Mouse (Mus musculus) heart, postnatal 36 days (tissue): Measurements from ENCODE around the gene Gm20075. TPM values are rescaled to one million over a fixed set of nuclear protein-coding genes. Genes with fewer than 3 reads are reported as not detected.
"Not testable (repeated sequence)": the region's sequence is repeated elsewhere in the genome, so short reads cannot be mapped to it uniquely, and the experiment has no call there.

ENCODE experiments used
- DNase-seq, 2 experiments: peaks; one replicate each; pipeline ENCODE4 v3.0.0; 2021 to 2022
- intact Hi-C: fragments of 180-260 bp; cut with DNase I; formaldehyde crosslinking; loops from one replicate; pipeline ENCODE4 v1.15.1; 2025
- total RNA-seq, 2 experiments: library from RNA; stranded (reverse); gene quantifications; 2 replicates each; pipeline ENCODE4 v1.2.3; 2021

The Gm20075 gene
- total RNA-seq = 10 to 100 TPM; 12.0 to 14.9 TPM

DNA sequence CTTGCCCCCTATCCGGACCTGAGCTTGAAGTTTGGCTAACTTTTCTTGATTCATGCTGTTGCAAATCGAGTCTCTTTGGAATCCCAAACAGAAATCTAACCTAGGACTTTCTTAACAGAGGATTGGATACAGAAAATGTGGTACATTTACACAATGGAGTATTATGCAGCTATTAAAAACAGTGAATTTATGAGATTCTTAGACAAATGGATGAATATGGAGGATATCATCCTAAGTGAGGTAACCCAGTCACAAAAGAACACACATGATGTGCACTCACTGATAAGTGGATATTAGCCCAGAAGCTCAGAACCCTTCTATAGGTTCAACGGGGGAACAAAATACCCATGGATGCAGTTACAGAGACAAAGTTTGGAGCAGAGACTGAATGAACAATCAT is at the start of gene Gm20075:
Gene Gm20075 (minus strand): TSS at position 101 of the 400 bp plus-strand sequence.
- intact Hi-C loops, DNase-seq: not testable (repeated sequence)

DNA sequence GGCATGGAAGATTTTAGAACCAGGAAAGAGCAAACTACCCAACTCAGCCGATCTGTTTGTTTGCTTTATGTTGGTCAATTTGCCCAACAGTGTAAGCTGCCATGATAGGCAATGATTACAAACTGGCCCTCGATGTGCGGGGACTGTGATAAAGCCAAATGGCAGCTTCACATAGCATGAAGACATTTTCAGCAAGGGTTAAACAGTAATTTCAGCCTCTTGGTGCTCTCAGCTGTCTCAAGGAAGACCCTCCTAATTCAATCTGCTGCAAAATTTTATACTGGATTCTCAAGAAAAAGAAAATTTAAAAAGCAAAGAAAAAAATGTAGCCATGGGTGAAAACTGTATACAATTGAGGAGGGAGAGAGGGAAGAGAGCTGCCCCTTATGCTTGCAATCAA is 47.9 kb upstream of the Gm20075 start:
- intact Hi-C loops = no loop called here
- no peak for DNase-seq

DNA sequence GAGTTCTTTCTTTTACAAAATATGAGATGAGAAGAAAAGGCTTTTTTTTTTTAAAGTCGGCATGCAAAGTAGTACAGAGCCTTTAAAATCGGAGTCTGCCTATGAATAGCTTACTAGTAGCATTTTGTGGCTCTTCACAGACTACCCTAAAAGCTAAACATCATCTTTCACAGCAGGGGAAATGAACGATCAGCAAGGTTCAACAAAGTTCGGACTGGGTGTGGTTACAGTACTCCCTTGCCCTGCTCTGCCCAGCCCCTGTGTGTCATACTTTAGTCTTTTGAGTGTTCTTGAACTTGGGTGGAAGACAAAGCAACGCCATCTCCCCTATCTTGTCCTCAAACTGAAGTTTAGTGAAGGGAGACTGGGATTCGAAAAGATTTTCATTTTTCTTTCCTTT is 45.5 kb upstream of the Gm20075 start:
- no peak for DNase-seq
- intact Hi-C loops = no loop called here

DNA sequence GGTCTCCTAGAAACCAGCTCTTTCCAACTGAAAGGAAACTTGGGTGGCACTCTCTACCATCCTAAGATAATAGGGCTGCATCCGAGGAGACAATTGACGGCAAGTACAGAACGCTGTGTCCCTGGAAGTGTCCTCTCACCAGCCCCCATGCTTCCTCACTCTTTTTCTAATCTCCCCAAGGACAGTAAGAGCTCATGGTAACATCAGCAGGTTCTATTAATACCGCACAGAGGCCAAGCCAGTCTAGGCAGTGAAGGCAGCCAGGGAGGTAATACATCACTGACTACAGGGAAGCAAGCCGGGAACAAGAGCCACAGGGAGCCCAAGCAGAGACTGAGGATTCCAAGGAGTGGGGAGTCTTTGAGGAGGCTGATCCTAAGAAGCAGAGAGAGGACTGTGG is 43.8 kb upstream of the Gm20075 start:
- DNase-seq = no peak

DNA sequence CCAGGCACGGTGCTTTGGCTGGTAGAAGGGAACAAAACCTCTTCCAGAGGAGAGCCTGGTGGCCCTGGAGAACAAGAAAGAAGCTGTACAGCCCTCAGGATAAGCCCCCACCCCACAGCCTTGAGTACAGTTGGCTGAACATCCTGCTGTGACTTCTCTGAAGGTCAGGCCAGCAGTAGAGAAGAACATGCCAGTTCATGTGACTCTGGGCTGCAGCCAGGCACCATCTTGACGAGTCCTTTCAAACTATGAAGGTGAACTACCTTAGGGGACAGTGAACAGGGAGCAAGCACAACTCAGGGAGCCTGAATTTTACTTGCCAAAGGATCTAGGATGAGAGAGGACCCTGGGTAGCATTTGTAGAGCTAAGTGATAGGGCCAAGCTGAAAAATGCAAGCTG is 31.5 kb upstream of the Gm20075 start:
- DNase-seq = peak; percentile 19 to 22
- intact Hi-C loops = no loop called here

More for the DNA sequence above, 43.8 kb upstream of the Gm20075 start:
- intact Hi-C loops = no loop called here

DNA sequence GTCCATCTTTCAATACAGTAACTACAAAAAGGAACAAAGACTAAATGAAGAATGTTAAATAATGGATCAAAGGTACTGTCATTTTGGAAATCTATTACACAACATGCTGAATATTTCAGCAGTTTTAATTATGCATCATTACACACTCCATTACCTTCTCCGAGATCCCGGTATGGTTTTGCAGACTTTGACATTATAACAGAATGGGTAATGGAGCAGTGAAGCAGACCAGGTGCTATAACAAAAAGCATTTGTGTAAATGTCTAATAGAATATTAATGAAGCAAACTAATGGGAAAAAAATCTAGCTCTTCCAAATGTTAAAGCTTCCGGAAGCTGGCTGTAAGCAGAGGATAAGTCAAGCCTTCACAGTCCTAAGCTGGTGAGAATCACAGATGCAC is 29.6 kb upstream of the Gm20075 start:
- no peak for DNase-seq
- intact Hi-C loops = no loop called here

DNA sequence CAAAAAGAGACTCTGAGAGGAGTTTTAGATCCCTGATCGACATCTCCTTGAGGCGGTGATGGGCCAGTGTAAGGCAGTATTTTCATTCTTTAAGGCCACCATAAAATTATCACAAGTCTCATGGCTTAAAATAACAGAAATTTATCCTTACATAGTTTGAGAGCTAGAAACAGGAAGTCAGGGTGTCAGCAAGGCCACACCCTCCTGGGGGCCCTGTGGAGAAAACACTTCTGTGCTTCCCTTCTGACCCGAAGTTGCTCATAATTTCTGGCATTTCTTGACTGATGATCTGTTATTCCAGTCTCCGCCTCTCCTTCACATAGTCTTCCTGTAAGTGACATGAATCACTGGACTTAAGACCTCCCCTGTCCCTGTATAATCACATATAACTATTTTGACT is 25.2 kb upstream of the Gm20075 start:
- DNase-seq = no peak
- intact Hi-C loops = no loop called here

DNA sequence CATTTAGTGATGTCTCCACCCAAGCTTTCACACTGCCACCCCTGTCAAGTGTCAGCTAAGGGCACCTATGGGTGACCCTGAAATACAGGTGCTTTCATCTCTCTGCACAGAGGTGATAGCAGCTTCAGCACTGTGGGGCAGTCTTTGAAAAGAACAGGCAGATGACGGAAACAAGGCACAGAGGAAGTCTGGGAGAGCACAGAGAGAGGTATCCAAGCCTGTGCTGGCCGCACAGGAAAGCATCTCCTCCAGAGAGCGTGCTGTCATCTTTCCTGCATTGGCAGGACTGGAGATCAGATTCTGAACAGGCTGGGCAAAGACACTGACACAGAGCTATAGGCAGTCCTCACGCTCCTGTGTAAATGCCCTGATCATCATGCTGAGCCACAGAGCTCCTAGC is 9.8 kb upstream of the Gm20075 start:
- no peak for DNase-seq
- intact Hi-C loops = no loop called here

DNA sequence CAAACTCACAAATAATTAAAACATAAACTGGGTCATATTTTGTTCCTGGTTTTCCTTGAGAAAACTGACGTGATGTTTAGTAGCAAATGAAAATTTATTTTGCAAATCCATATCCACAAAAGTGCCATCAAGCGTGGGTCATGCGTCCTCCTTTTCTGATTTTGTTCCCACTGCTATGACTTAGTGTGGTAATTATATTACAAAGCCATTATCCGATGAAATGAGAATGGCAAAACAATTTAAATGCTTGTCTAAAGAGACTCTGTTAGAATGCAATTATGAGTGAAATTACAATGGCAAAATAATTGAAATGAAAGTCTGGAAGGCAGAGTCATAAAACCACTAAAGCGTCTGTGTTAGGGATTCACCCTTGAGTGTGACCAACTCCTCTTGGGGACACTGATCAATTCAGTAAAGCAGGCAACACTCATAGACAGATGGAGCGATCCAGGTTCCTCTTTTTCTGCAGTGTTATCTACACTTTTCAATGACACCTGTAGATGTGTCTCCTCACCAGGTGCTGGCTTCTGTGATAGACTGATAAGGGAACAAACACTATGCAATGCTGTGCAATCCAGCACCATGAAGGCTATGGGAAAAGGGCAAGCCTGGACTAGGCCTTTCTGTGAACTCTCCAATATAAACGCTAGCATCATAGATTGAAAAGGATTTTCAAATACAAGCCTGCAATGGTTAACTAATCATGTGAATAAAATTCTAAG is 4.6 kb upstream of the Gm20075 start:
- no peak for DNase-seq
- intact Hi-C loops = no loop called here

DNA sequence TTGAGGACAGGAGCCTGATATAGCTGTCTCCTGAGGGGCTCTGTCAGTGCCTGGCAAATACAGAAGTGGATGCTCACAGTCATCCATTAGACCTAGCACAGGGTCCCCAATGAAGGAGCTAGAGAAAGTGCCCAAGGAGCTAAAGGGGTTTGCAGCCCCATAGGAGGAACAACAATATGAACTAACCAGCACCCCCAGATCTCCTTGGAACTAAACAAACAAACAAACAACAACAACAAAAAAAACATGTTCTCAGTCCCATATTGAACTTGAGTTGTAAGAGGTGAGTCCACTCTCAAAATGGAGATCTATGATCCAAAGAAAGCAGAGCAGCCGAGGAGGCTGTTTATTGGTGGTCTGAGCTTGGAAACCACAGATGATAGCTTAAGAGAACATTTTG is 578 bp upstream of the Gm20075 start, which contains the start of gene Gm17190:
Gene Gm17190 (plus strand): TSS at position 301 of the 400 bp plus-strand sequence.
- intact Hi-C loops, DNase-seq: not testable (repeated sequence)

DNA sequence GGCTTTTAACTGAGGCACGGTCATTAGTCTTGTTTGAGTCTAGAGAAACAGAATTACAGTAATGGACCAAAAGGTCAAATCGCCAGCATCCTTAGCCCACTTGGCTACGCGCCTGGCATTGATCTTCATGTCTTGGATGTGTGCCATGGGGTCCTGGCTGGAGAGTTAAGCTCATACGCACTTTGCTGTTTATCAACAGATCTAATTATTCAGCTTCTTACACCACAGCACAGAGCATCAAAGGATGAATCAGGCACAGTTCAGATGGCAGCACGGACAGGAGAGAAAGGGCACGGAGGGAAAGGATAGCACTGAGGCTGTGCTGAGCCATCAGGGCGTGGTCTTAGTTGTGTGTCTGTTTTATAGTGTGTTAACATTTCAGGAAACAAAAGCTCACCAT is 7.6 kb downstream of the Gm20075 start:
- intact Hi-C loops = no loop called here
- no peak for DNase-seq

DNA sequence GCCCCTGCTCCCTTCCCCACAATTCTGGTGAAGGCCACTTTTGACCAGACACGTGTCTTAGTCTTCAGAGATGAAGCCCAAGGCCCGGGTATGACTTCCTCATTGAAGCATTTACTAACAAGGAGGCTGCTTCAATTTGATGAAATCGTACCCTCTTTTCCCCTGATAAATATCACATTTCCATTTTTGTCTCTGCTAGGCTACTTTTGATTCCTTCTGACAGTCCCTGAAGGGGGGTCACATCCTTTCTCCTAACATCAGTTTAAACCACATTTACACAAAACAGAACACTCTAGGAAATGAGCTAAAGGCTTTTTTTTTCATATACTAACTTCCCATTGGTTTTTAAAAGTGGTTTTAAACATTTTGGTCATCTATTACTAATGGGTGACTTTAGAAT is 28.4 kb downstream of the Gm20075 start:
- intact Hi-C loops = no loop called here
- DNase-seq = no peak

DNA sequence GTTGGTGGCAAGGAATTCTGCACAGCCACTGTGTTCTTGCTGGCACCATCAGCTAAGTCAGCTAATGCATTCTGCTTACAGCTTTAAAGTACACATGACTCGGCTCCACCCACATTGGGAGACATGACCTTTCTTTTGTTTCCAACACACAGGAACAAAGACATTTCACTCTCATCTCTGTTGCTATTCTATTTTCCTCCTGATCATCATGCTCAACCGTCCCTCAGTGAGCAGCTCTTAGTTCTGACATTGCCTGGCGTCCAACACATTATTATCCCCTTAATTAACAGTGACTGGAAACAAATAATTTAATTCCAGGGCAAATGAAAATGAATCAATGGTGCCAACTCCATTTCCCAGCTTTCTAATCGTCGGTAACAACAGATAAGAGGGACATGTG is 35.8 kb downstream of the Gm20075 start:
- intact Hi-C loops = no loop called here
- no peak for DNase-seq

DNA sequence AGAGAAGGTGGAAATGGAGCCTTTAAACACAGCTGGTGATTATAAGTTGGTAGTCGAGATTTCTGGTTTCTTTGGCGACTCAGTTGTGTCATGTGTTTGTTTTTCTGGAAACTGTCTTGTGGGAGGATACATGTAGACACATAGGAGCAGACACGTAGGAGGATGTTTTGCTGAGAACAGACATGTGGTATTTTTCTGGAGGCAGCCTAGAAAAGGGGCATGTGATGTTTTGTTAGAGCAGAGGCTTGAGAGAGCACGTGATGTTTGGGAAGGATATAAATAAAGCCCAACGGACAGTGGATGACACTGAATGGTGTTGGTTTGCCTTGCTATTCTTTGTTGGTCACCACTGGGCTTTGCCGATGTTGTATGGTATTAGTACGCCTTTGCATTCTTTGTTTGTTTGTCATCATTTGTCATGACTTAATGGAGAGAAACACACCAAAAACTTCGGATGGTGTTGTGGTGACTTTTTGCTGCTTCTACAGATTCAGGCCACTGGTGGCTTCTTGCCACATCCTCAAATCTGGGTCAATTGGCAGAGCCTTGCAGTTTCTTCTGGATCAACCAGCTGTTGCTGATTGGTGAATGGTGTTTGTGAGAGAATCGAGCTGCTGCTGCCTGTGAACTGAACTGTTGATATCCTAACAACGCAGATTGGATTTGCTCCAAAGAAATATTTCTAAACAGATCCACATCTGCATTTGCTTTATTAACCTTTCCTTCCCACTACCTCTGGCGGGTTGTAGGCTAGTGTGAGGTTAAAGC is 40.7 kb downstream of the Gm20075 start:
- intact Hi-C loops = no loop called here
- DNase-seq = no peak

DNA sequence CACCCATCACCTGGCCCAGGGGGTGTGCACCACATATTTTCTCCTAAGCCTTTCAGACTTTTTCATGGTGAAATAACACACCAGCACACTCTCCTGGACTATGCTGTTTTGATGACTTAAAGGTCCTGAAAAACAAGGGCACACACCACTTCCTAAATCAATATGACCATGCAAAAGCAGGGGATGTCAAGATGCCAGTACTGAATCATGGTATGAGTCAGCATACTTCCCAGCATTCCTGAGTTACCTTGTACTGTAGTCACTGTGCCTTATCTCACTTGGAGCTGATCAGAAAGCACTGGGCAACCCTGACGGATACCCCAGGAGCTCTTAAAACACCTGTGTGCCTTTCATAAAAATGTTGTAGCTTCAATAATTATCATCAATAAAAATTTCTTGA is 41.6 kb downstream of the Gm20075 start:
- intact Hi-C loops = loop anchor here (10.0 kb wide), 1 partner anchor 555 kb away; no protein-coding TSS in a partner anchor
- DNase-seq = no peak

DNA sequence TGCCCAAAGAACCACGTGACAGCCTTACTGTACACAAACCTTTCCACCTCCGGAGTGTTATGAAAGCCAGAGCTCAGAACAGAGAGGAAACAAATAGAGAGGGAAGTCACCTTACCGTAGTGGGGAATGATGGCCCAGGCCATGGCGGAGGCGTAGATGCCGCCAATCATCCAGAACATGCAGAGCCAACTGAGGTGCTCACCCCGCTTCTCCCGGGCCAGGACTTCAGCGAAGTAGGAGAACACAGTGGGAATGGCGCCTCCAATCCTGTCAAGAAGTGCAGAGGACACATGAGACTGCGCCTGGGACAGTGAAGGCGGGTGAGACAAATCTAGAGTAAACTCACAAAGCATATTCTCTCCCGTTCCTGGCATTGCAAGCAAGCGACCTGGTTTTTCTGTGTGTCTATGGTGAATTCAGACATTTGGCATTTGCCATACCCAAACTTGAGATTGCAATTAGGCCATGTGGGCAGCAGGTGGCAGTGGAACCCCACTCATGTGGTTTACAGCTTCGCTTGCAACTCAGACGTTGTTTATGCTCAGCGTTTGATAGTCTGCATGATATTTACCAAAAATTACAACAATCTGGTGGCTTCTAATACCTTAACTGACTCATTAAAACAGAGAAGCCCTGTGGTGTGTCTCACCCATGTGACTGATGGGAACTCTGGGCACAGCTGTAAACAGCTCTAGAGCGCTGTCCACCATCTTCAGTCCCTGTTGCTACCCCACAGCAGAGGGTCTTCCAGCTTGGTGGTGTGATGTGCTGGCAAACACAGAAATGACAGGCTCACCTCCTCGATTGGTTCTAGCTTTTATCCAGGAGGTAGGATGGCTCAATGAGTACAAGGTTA is 50.6 kb downstream of the Gm20075 start:
- intact Hi-C loops = loop anchor here (1.0 to 10.0 kb wide), 2 partner anchors 345 to 564 kb away; no protein-coding TSS in a partner anchor
- peak; percentile 27 to 47 for DNase-seq

Other genes starting within 250 kb of the Gm20075 start
- gene Iqgap2, start 189.5 kb downstream of the Gm20075 start, total RNA-seq = 1 to 10 TPM; 2.2 to 4.3 TPM
- not detected for gene Gm17190, start 678 bp upstream of the Gm20075 start, total RNA-seq
- gene Sv2c, start 51.2 kb upstream of the Gm20075 start, total RNA-seq = under 1 TPM; 0.16 to 0.25 TPM